Mouse (Mus musculus): ENCODE results near the gene Lmf2.

Lmf2 gene

DNA sequence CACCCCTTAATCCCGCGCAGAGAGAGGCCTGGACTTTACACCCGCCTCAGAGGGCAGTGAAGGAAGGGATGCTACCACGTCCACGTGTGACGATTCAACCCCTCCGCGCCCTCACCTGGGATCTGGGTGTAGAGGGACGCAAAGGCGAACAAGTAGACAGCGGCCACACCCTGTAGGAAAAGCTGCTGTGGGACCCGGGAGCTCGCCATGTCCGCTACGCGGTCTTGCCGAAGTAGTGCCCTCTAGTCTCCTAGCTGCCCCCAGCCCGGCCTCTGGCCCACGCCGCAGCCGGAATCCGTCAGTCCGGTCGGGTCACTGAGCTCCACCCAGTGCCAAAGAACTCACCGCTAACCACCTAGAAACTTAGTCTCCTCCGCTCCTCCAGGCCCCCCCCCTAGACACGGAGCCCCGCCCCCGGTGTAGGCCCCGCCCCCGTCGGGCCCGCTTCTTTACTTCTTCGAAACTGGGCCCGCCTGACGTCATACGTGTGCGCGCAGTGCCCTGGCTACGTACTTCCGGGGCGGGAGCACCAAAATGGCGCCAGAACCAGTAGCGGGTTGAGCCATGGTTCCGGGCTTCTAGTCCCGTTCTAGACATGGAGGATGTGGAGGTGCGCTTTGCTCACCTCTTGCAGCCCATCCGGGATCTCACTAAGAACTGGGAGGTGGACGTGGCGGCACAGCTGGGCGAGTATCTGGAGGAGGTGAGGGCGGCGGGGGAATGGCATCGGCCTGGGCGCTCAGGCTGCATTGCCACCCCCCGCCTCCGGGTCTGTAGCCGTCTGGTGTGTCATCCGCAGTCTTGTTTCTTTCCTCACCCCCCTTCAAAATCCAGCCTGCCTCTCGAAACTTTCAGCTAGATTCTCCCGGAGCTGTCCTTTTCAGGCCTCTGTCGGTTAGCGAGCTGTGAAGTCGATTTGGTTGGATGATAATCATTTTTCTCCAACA lies at the start of gene Lmf2, which contains the start of gene Ncaph2:
Gene Lmf2 (minus strand): TSS at position 419 of the 947 bp plus-strand sequence.
Gene Ncaph2 (plus strand): TSS at position 479 of the 947 bp plus-strand sequence.
- peak; percentile 96 for DNase-seq (ENCODE audit: low spot score)

GRCm38 (mm10) chr15:89404831-89405623 lies 49.6 kb upstream of the Lmf2 start:
- DNase-seq (ENCODE audit: low spot score) = no peak

DNA sequence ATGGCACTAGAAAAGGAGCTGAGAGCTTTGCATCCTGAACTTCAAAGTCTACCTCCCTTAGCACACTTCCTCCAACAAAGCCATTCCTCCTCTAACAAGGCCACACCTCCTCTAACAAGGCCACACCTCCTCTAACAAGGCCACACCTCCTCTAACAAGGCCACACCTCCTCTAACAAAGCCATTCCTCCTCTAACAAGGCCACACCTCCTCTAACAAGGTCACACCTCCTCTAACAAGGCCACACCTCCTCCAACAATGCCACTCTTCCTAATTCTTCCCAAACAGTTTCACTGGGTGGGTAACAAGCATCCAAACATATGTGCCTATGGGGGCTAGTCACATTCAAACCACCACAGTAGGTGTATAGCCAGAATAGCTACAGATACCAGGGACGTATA lies 47.0 kb upstream of the Lmf2 start:
- DNase-seq (ENCODE audit: low spot score) = no peak

DNA sequence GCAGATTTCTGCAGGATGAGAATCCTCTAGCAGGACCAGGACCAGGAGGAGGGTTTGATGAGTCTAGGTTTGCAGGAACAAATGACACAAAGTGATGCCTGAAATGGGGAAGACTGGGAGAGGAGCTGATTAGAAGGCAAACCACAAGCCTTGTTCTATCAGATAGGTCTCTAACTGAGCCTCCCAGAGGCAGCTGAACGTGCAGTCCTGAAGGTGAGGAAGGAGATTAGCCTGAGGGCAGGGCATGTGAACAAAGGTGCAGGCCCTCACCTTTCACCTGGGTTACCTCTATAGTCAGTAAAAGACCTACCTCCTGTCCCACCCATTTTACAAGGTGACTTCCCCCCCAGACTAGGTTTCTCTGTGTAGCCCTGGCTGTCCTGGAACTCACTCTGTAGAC lies 44.3 kb upstream of the Lmf2 start:
- no peak for DNase-seq (ENCODE audit: low spot score)

DNA sequence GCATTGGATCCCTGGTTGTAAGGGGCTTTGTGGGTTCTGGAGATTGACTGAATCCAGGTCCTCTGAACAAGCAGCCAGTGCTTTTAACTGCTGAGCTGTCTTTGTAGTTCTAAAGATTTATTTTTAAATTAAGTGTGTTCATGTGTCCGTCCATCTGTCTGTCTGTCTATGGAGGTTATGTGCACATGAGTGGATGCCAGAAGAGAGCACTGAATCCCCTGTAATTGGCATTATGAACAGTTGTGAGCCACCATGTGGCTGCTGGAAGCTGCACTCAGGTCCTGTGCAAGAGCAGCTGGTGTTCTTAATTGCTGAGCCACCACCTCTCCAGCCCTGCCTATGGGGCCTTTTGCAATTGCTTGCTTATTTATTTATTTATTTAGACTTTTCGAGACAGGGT lies 42.7 kb upstream of the Lmf2 start:
- DNase-seq (ENCODE audit: low spot score) = no peak

DNA sequence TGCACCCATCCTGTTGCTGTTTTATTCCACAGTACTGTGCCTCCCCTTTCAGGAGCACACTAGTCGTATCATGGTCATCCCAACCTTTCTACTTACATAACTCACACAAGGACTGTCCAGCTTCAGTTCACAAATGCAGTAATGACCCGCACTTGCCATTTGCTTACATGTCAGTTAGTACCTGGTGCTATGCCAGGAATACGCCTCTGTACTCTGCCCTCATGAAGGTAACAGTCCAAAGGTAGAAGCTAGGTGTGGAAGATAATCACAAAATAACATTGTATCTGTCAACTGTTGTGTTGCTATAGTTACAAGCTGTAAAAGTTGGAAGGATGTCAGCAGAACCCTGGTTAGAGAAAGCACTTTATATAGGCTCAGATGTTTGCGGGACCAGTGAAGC lies 41.4 kb upstream of the Lmf2 start:
- DNase-seq (ENCODE audit: low spot score) = no peak

DNA sequence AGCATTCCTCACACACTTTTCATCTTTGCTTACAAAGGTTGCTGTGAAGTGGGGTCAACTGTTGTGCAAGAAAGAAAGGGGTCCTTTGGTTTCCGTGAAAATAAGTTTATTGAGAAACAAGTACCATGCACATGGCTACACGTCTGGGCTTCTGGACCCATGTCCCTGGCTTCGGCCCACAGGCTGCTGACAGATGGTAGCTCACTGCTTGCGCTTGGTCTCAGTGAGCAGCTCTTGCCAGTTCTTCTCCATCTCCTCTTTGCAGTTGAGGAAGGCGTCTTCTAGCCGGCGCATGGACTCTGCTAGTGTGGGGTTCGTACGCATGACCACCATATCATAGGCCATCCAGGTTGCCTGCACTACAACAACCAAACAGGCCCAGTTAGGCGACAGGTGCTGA lies 34.6 kb upstream of the Lmf2 start:
- DNase-seq (ENCODE audit: low spot score) = no peak

DNA sequence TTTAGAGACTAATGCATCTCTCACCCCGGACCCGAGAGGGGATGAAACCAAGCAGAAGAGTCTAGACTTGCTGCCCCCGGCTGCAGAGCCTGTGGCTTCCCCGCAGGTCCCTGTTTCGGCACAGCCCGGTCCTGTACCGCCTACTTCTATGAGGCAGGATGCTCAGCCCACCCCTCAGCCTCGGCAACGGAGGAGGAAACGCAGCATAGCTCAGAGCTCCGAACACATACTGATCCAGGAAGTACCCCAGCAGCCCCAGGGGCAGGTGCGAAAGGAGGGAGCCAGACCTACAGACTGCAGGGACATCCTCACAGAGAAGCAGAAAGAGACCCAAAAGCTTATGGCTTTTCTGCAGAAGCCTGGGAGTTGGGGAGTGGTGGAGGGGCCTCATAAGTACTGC lies 31.7 kb upstream of the Lmf2 start:
- no peak for DNase-seq (ENCODE audit: low spot score)

- DNase-seq (ENCODE audit: low spot score) = no peak
These were observed 29.2 kb upstream of the Lmf2 start, which contains the start of gene Klhdc7b for GRCm38 (mm10) chr15:89384617-89385016. TSS of gene Klhdc7b (plus strand) at chr15:89384917.

GRCm38 (mm10) chr15:89379429-89379828 lies 24.0 kb upstream of the Lmf2 start:
- no peak for DNase-seq (ENCODE audit: low spot score)

DNA sequence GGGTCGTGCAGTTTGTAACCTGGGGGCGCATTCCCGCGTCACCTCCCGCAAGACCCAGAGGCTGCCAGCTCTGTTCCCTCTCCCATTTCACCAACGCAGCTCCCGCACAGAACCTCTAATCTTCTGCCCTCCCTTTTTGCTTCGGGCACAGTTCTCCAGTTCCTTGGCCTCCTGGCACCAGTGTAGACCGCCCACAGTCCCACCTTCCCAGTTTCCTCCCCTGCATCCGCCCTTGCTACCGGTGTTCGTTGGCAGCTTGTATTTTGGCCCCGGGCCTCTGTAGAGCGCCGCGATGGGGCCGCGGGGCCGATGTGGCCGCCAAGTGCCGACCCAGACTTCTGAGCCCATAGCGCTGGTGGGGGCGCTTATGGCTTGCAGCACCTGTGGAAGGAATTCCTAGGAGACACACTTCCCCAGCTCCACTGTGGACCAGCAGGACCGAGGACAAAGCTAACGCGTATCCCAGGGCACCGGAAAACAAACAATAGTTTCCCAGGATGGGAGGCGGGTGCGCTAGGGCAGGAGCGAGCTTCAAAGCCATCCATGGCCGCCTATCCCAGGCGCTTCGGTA lies 23.5 kb upstream of the Lmf2 start, which contains the start of gene Odf3b:
Gene Odf3b (minus strand): TSS at position 452 of the 571 bp plus-strand sequence.
- no peak for DNase-seq (ENCODE audit: low spot score)

DNA sequence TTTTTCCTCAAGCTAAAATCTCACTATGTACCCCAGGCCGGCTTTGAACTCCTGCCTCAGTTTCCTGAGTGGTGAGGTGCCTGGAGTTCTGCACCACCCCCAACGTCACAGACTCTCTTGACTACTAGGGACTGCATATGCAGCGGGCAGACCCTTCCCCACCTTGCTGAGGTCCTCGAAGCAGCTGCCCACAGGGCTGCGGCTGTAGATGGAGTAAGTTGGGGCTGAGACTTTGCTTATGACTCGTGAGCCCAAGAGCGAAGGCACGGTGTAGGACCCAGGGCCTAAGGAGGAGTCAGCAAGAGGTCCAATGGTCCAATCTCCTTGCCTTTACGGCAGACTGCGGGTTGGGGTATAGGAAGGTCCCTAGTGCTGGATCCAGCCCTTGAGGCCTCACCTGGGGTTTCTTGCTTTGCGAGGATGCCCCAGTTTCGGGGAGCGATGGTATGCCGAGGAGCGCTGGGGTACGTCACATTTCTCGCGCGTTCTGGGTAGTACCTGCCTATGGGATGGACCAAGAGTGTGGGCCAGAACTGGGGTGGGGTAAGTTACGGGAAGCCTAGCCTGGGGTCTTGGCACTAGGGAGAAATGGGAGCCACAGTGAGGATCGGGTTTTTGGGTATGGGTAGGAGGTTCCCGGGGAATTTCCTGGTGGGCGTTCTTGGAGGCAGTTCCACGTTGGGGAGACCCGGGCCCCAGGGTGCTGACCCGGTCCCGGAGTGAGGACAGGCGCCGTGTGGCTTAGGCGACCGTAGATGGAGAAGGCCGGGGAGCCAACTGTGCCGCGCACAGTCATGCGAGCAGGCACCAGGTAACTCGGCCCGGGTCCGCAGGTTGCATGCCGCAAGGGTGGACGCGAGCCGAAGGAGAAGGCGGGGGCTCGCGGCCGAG lies 22.7 kb upstream of the Lmf2 start:
- DNase-seq (ENCODE audit: low spot score) = no peak

DNA sequence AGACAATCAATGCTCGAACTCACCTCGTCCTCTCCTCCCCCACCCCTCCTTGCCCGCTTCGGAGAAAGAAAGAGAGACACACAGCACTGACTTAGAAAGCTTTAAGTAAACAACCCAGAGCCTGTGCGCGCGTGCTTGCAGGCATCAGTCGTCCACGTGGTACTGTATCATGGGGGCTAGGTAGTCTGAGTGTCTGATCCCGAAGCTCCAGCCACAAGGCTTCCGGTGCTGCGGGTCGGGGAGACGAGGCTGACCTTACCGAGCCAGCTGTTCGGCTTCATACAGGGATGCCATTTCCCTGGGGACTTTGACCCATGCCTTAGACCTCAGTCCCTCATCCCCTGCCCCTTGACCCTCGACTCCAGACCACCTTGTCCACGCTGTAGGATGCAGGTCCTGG lies 21.9 kb upstream of the Lmf2 start:
- DNase-seq (ENCODE audit: low spot score) = no peak

- DNase-seq (ENCODE audit: low spot score) = no peak
These were observed 21.5 kb upstream of the Lmf2 start, which contains the start of gene Tymp for GRCm38 (mm10) chr15:89376957-89377356. TSS of gene Tymp (minus strand) at chr15:89377039.

DNA sequence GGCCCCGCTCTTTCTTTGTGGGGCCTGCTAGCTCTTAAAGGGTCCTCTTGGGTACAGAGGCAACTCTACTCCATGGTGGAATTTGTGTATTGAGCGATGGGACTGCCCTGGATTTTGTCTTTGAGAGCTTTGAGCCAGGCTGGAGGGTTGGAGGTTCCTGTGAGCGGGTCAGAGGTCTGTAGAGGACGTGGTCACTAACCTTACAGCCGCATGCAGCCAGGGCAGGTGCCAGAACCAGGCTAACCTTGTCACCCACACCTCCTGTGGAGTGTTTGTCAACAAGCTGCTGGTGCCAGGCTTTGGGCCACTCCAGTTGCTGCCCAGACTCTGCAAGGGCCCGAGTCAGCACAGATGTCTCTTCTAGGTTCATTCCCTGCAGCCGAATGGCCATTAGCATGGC lies 20.6 kb upstream of the Lmf2 start:
- no peak for DNase-seq (ENCODE audit: low spot score)

- DNase-seq (ENCODE audit: low spot score) = no peak
These were observed 19.5 kb upstream of the Lmf2 start for GRCm38 (mm10) chr15:89374801-89375534.

GRCm38 (mm10) chr15:89374340-89374739 lies 18.9 kb upstream of the Lmf2 start:
- DNase-seq (ENCODE audit: low spot score) = no peak

- peak; percentile 96 for DNase-seq (ENCODE audit: low spot score)
These were observed 18.3 kb upstream of the Lmf2 start, which contains the start of gene Sco2 for GRCm38 (mm10) chr15:89373762-89374248. TSS of gene Sco2 (minus strand) at chr15:89373846.

DNA sequence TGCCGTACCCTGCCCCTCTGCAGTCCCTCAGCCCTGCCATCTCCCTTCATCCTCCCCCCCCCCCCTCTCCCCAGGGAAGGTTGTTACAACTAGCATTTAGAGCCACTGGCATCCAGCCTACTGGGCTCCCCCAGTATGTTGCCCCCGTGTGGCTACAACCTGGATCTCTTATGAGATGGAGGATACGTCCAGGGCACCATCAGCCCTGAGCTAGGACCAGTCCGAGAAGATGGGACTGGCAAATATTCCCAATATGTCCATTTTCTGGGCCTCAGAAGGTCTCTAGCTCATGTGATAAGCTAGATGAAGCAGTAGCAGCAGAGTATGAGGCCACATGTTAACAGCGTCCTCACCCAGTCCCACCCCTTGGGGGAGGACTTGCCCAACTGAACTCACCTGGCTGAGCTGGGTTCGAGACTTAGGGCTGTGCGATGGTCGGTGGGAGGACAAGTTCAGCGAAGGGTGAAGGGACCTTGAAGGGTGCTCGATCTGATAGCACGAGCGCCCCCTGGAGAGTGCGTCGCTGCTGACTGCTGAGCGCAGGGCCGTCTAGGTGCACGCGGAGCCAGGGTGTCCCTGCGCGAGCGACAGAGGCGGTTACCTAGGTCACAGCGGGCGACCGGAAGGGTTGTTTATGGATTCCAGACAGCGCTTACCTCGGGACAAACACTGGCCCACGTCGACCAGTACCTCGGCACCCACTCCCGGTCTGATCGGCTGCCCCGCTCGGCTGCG lies 17.7 kb upstream of the Lmf2 start:
- peak; percentile 88 for DNase-seq (ENCODE audit: low spot score)

DNA sequence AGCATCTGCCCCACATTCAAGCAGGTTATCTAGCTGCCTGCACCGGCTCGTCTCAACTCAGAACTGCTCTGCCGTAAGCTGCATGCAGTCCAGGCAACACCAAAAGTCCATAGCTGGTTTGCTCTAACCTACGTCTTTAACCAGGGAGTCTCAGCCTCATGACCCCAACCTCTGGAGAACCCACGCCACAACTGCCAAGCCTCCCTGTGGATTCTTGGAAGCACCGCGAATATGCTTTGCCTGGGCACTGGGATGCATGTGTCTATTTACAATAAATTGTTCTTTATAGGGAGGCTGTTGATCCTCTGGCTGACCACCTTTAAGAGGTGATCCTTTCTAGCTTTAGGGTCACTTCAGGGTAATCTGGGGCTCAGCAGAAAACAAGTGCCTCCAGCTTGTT lies 17.1 kb upstream of the Lmf2 start:
- no peak for DNase-seq (ENCODE audit: low spot score)
